Mouse (Mus musculus): ENCODE data around the gene Clstn2. TPM values are rescaled to one million over a fixed set of nuclear protein-coding genes. Genes with fewer than 3 reads are reported as not detected.

Gene Clstn2
- polyA plus RNA-seq, 1 experiment from 2014 or later: 1.1 TPM

- Histone ChIP-seq H3K4me1 (replicated peaks; ENCODE audit: control insufficient read depth, insufficient read depth, low read length) (no peaks in the 10 kb centered on the region), H3K4me3 (ENCODE audit: low read depth, low read length) (no peak overlapping the region), H3K9ac (ENCODE audit: low read length) (no peak overlapping the region), H3K27me3 (replicated peaks; ENCODE audit: control insufficient read depth, insufficient read depth, low read length) (no peaks in the 10 kb centered on the region), H3K4me2 (ENCODE audit: low read length) (no peak overlapping the region), H3K36me3 (ENCODE audit: control insufficient read depth, insufficient read depth, low read length) (no peaks in the 10 kb centered on the region), H3K27ac (ENCODE audit: low read depth) (no peak overlapping the region), H3K9me3 (ENCODE audit: control insufficient read depth, low read length) (no peaks in the 10 kb centered on the region)
- DNase-seq (ENCODE audit: low spot score): no peak
- ATAC-seq (replicated peaks; ENCODE audit: low FRiP score, low TSS enrichment, low read depth): no peak
- 81% methylated on average over 10 of the region's 10 CpGs for WGBS
These were observed 334.9 kb downstream of the Clstn2 start for GRCm38 (mm10) chr9:97698071-97698470.

GRCm38 (mm10) chr9:97696655-97697235 lies 336.2 kb downstream of the Clstn2 start:
- ATAC-seq (replicated peaks; ENCODE audit: low FRiP score, low TSS enrichment, low read depth) (no peak), DNase-seq (ENCODE audit: low spot score) (no peak)
- Histone ChIP-seq H3K9ac (ENCODE audit: low read length) (no peak overlapping the region), H3K27ac (ENCODE audit: low read depth) (no peak overlapping the region), H3K4me2 (ENCODE audit: low read length) (no peak overlapping the region), H3K27me3 (replicated peaks; ENCODE audit: control insufficient read depth, insufficient read depth, low read length) (no peaks in the 10 kb centered on the region), H3K4me3 (ENCODE audit: low read depth, low read length) (no peak overlapping the region), H3K4me1 (replicated peaks; ENCODE audit: control insufficient read depth, insufficient read depth, low read length) (no peaks in the 10 kb centered on the region), H3K36me3 (ENCODE audit: control insufficient read depth, insufficient read depth, low read length) (no peaks in the 10 kb centered on the region), H3K9me3 (ENCODE audit: control insufficient read depth, low read length) (no peaks in the 10 kb centered on the region)
- 76% methylated on average over 5 of the region's 5 CpGs for WGBS

- Histone ChIP-seq H3K9me3 (ENCODE audit: control insufficient read depth, low read length) (no peaks in the 10 kb centered on the region), H3K9ac (ENCODE audit: low read length) (no peak overlapping the region), H3K36me3 (ENCODE audit: control insufficient read depth, insufficient read depth, low read length) (no peaks in the 10 kb centered on the region), H3K27ac (ENCODE audit: low read depth) (no peak overlapping the region), H3K4me1 (replicated peaks; ENCODE audit: control insufficient read depth, insufficient read depth, low read length) (no peaks in the 10 kb centered on the region), H3K27me3 (replicated peaks; ENCODE audit: control insufficient read depth, insufficient read depth, low read length) (no peaks in the 10 kb centered on the region), H3K4me2 (ENCODE audit: low read length) (no peak overlapping the region), H3K4me3 (ENCODE audit: low read depth, low read length) (no peak overlapping the region)
- DNase-seq (ENCODE audit: low spot score) (no peak), ATAC-seq (replicated peaks; ENCODE audit: low FRiP score, low TSS enrichment, low read depth) (no peak)
- 60% methylated on average over 1 of the region's 1 CpGs for WGBS
These were observed 337.7 kb downstream of the Clstn2 start for GRCm38 (mm10) chr9:97695278-97695677.

DNA sequence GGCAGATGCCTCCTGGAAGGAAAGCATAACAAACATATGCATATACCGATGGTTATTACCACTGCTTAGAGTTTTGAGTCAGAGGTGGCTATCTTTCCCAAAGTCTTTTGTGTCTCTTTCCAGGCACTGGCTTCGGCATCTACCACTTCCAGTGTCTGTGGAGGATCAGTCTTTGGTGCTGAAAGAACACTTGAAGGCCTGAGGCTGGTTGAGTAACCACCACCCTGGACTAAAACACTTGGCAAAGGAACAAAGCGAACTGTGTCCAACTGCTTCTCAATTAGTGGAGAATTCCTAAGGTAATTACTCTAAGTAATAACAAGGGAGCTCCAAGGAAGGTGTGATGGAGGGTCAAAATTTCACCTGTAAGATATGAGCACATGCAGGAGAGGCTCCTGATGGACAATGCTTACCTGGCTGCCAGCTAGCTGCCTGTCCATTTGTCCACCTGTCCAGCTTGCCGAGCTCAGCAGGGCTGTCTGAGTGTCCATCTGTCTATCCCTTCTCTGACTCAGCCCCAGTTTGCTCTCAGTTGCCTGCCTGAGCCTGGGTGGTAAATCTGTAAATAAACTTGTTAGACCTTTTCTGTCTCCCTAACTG lies 346.1 kb downstream of the Clstn2 start:
- Histone ChIP-seq H3K4me1 (replicated peaks; ENCODE audit: control insufficient read depth, insufficient read depth, low read length) (no peaks in the 10 kb centered on the region), H3K27ac (ENCODE audit: low read depth) (no peak overlapping the region), H3K4me2 (ENCODE audit: low read length) (no peak overlapping the region), H3K4me3 (ENCODE audit: low read depth, low read length) (no peak overlapping the region), H3K9me3 (ENCODE audit: control insufficient read depth, low read length) (no peaks in the 10 kb centered on the region), H3K9ac (ENCODE audit: low read length) (no peak overlapping the region), H3K27me3 (replicated peaks; ENCODE audit: control insufficient read depth, insufficient read depth, low read length) (no peaks in the 10 kb centered on the region), H3K36me3 (ENCODE audit: control insufficient read depth, insufficient read depth, low read length) (no peaks in the 10 kb centered on the region)
- DNase-seq (ENCODE audit: low spot score): no peak
- no peak for ATAC-seq (replicated peaks; ENCODE audit: low FRiP score, low TSS enrichment, low read depth)
- 79% methylated on average over 4 of the region's 4 CpGs for WGBS

GRCm38 (mm10) chr9:97685664-97686063 lies 347.3 kb downstream of the Clstn2 start:
- Histone ChIP-seq H3K9ac (ENCODE audit: low read length) (no peak overlapping the region), H3K4me2 (ENCODE audit: low read length) (no peak overlapping the region), H3K4me1 (replicated peaks; ENCODE audit: control insufficient read depth, insufficient read depth, low read length) (no peaks in the 10 kb centered on the region), H3K27ac (ENCODE audit: low read depth) (no peak overlapping the region), H3K27me3 (replicated peaks; ENCODE audit: control insufficient read depth, insufficient read depth, low read length) (no peaks in the 10 kb centered on the region), H3K9me3 (ENCODE audit: control insufficient read depth, low read length) (no peaks in the 10 kb centered on the region), H3K36me3 (ENCODE audit: control insufficient read depth, insufficient read depth, low read length) (no peaks in the 10 kb centered on the region), H3K4me3 (ENCODE audit: low read depth, low read length) (no peak overlapping the region)
- DNase-seq (ENCODE audit: low spot score) (no peak), ATAC-seq (replicated peaks; ENCODE audit: low FRiP score, low TSS enrichment, low read depth) (no peak)
- WGBS: 85% methylated on average over 4 of the region's 4 CpGs

DNA sequence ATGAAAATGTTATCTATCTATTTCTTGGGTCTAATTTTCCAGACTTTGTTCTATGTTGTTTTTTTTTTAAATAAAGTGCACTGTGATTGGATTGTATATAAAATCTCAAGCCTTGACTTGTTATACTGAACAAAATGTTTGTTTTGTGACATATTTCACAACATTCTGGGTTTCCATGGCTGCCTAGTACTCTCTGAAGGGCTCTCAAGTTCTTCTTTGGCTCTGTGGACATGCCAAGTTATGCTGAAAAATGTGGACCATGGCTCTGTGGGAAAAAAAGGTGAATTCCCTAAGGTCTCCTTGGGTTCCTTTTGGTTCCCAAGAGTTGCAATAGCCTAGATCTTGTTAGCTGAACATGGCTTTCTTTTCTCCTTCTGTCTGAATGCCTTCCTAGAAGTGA lies 353.1 kb downstream of the Clstn2 start:
- Histone ChIP-seq H3K9ac (ENCODE audit: low read length) (no peak overlapping the region), H3K9me3 (ENCODE audit: control insufficient read depth, low read length) (no peaks in the 10 kb centered on the region), H3K36me3 (ENCODE audit: control insufficient read depth, insufficient read depth, low read length) (no peaks in the 10 kb centered on the region), H3K4me3 (ENCODE audit: low read depth, low read length) (no peak overlapping the region), H3K4me2 (ENCODE audit: low read length) (no peak overlapping the region), H3K27me3 (replicated peaks; ENCODE audit: control insufficient read depth, insufficient read depth, low read length) (no peaks in the 10 kb centered on the region), H3K27ac (ENCODE audit: low read depth) (no peak overlapping the region), H3K4me1 (replicated peaks; ENCODE audit: control insufficient read depth, insufficient read depth, low read length) (no peaks in the 10 kb centered on the region)
- ATAC-seq (replicated peaks; ENCODE audit: low FRiP score, low TSS enrichment, low read depth): no peak
- no peak for DNase-seq (ENCODE audit: low spot score)

DNA sequence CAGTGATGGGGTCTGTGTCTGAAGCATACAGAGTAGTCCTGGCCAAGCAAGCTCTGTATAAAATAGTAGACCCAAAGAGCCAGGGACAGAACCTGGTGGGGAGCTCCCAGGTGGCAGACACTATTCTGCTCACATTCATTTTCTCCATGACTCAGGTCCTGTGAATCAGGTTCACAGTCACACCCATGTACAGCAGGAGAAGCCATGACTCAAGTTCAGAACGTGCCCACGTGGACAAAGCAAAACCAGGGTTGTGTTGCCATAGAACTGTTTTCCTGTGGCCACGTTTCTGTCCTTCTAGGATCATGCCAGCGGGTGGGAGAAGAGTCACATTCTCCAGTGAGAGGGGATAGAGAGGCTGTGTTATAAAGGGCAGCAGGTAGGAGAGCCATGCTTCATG lies 353.9 kb downstream of the Clstn2 start:
- no peak overlapping the region for H3K4me2 ChIP-seq (ENCODE audit: low read length)
- WGBS: 80% methylated on average over 4 of the region's 4 CpGs
- no peak overlapping the region for H3K9ac ChIP-seq (ENCODE audit: low read length)
- DNase-seq (ENCODE audit: low spot score) (no peak), ATAC-seq (replicated peaks; ENCODE audit: low FRiP score, low TSS enrichment, low read depth) (no peak)
- no peaks in the 10 kb centered on the region for H3K36me3 ChIP-seq (ENCODE audit: control insufficient read depth, insufficient read depth, low read length)
- H3K9me3 ChIP-seq (ENCODE audit: control insufficient read depth, low read length): no peaks in the 10 kb centered on the region
- no peak overlapping the region for H3K4me3 ChIP-seq (ENCODE audit: low read depth, low read length)
- H3K27me3 ChIP-seq (replicated peaks; ENCODE audit: control insufficient read depth, insufficient read depth, low read length): no peaks in the 10 kb centered on the region
- H3K27ac ChIP-seq (ENCODE audit: low read depth): no peak overlapping the region
- no peaks in the 10 kb centered on the region for H3K4me1 ChIP-seq (replicated peaks; ENCODE audit: control insufficient read depth, insufficient read depth, low read length)

DNA sequence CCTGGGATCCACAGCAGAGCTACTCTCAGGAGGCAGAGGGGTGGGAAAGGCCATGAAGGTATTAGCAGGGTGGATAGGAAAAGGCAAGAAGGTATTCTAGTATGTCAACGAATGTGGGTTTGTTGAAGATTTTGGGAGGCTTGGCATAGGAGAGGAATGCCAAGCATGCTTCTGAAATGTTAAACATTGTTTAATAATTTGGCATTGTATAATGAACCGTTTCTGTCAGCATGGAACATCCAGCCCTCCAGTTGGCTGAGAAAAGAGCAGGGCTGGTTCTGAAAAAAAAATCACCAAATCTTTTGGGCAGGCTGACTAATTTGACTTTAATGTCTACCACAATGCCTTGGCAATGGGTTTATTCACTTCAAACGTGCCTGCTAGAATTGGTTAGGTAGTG lies 355.9 kb downstream of the Clstn2 start:
- Histone ChIP-seq H3K27ac (ENCODE audit: low read depth) (no peak overlapping the region), H3K4me1 (replicated peaks; ENCODE audit: control insufficient read depth, insufficient read depth, low read length) (no peaks in the 10 kb centered on the region), H3K9me3 (ENCODE audit: control insufficient read depth, low read length) (no peaks in the 10 kb centered on the region), H3K4me2 (ENCODE audit: low read length) (no peak overlapping the region), H3K4me3 (ENCODE audit: low read depth, low read length) (no peak overlapping the region), H3K36me3 (ENCODE audit: control insufficient read depth, insufficient read depth, low read length) (no peaks in the 10 kb centered on the region), H3K27me3 (replicated peaks; ENCODE audit: control insufficient read depth, insufficient read depth, low read length) (no peaks in the 10 kb centered on the region), H3K9ac (ENCODE audit: low read length) (no peak overlapping the region)
- no peak for ATAC-seq (replicated peaks; ENCODE audit: low FRiP score, low TSS enrichment, low read depth)
- no peak for DNase-seq (ENCODE audit: low spot score)
- WGBS: 60% methylated on average over 3 of the region's 3 CpGs

- H3K4me1 ChIP-seq (replicated peaks; ENCODE audit: control insufficient read depth, insufficient read depth, low read length): no peaks in the 10 kb centered on the region
- ATAC-seq (replicated peaks; ENCODE audit: low FRiP score, low TSS enrichment, low read depth) (no peak), DNase-seq (ENCODE audit: low spot score) (no peak)
- H3K9ac ChIP-seq (ENCODE audit: low read length): no peak overlapping the region
- H3K36me3 ChIP-seq (ENCODE audit: control insufficient read depth, insufficient read depth, low read length): no peaks in the 10 kb centered on the region
- no peak overlapping the region for H3K4me3 ChIP-seq (ENCODE audit: low read depth, low read length)
- no peak overlapping the region for H3K27ac ChIP-seq (ENCODE audit: low read depth)
- H3K27me3 ChIP-seq (replicated peaks; ENCODE audit: control insufficient read depth, insufficient read depth, low read length): no peaks in the 10 kb centered on the region
- H3K9me3 ChIP-seq (ENCODE audit: control insufficient read depth, low read length): no peaks in the 10 kb centered on the region
- H3K4me2 ChIP-seq (ENCODE audit: low read length): no peak overlapping the region
- WGBS: 61% methylated on average over 5 of the region's 5 CpGs
These were observed 360.3 kb downstream of the Clstn2 start for GRCm38 (mm10) chr9:97672681-97673080.
